Mouse (Mus musculus): Measurements from ENCODE around the gene Slc15a1. TPM values are rescaled to one million over a fixed set of nuclear protein-coding genes. Genes with fewer than 3 reads are reported as not detected.

Slc15a1 gene
- total and polyA plus RNA-seq, 3 experiments = not detected

- H3K79me2 ChIP-seq (replicated peaks; ENCODE audit: control insufficient read depth, insufficient read depth, low read length) = no peaks in the 10 kb centered on the region
- H3K27ac ChIP-seq = no peak overlapping the region
- H3K27me3 ChIP-seq (ENCODE audit: control insufficient read depth, insufficient read depth, low read length) = no peaks in the 10 kb centered on the region; the same call in 1 of the 2 replicates
- TF ChIP-seq EP300 (IDR thresholded peaks at IDR 0.05; ENCODE audit: insufficient read depth, low read depth, low read length) (no peak), POLR2A (IDR thresholded peaks at IDR 0.05; ENCODE audit: insufficient read depth, low read depth, low read length) (no peak), CTCF (IDR thresholded peaks at IDR 0.05) (no peak)
- H3K36me3 ChIP-seq (ENCODE audit: control insufficient read depth, insufficient read depth, low read length) = no peaks in the 10 kb centered on the region
- no peak overlapping the region for H3K9ac ChIP-seq (ENCODE audit: low read depth, low read length)
- 36% methylated on average over 8 of the region's 8 CpGs for WGBS
- intact Hi-C loops (cut with DNase I) = no loop called here
- H3K4me3 ChIP-seq = no peak overlapping the region
- H3K4me1 ChIP-seq (ENCODE audit: control insufficient read depth, insufficient read depth, low read length) = no peaks in the 10 kb centered on the region; the same call in 1 of the 2 replicates
- no peak for DNase-seq
Observed at GRCm38 (mm10) chr14:121492328-121492727, 12.7 kb downstream of the Slc15a1 start.

- H3K4me3 ChIP-seq = no peak overlapping the region
- intact Hi-C loops (cut with DNase I) = no loop called here
- no peaks in the 10 kb centered on the region for H3K79me2 ChIP-seq (replicated peaks; ENCODE audit: control insufficient read depth, insufficient read depth, low read length)
- no peak for DNase-seq
- H3K27me3 ChIP-seq (ENCODE audit: control insufficient read depth, insufficient read depth, low read length) = no peaks in the 10 kb centered on the region
- no peaks in the 10 kb centered on the region for H3K36me3 ChIP-seq (ENCODE audit: control insufficient read depth, insufficient read depth, low read length)
- 97% methylated on average over 1 of the region's 1 CpGs for WGBS
- TF ChIP-seq EP300 (IDR thresholded peaks at IDR 0.05; ENCODE audit: insufficient read depth, low read depth, low read length) = no peak
- TF ChIP-seq CTCF (IDR thresholded peaks at IDR 0.05) = no peak
- TF ChIP-seq POLR2A (IDR thresholded peaks at IDR 0.05; ENCODE audit: insufficient read depth, low read depth, low read length) = no peak
- no peak overlapping the region for H3K9ac ChIP-seq (ENCODE audit: low read depth, low read length)
- H3K27ac ChIP-seq = no peak overlapping the region
- H3K4me1 ChIP-seq (ENCODE audit: control insufficient read depth, insufficient read depth, low read length) = no peaks in the 10 kb centered on the region
Observed at GRCm38 (mm10) chr14:121485722-121486121, 19.3 kb downstream of the Slc15a1 start.

DNA sequence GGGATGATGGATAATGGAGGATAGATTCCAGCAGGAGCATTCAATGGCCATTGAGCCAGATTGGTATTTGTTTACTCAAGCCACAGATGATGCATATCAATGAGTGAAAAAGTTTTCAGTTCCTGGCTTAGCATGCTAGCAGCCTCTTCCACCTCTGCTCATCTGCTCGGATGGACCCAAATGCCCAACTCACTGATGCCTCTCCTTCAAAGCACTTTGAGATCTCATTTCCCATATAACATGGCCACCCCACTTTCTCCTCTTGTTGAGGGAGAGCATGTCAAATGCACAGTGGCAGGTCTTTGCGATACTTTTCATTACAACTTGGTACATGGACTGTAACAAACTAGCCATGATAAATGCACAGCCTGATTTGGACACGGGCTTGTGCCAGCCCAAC, 20.6 kb downstream of the Slc15a1 start:
- H3K27ac ChIP-seq = no peak overlapping the region
- intact Hi-C loops (cut with DNase I) = no loop called here
- H3K4me1 ChIP-seq (ENCODE audit: control insufficient read depth, insufficient read depth, low read length) = no peaks in the 10 kb centered on the region
- no peaks in the 10 kb centered on the region for H3K36me3 ChIP-seq (ENCODE audit: control insufficient read depth, insufficient read depth, low read length)
- H3K79me2 ChIP-seq (replicated peaks; ENCODE audit: control insufficient read depth, insufficient read depth, low read length) = no peaks in the 10 kb centered on the region
- WGBS = 78% methylated on average over 3 of the region's 3 CpGs
- no peak overlapping the region for H3K9ac ChIP-seq (ENCODE audit: low read depth, low read length)
- no peaks in the 10 kb centered on the region for H3K27me3 ChIP-seq (ENCODE audit: control insufficient read depth, insufficient read depth, low read length)
- DNase-seq = no peak
- TF ChIP-seq EP300 (IDR thresholded peaks at IDR 0.05; ENCODE audit: insufficient read depth, low read depth, low read length) (no peak), CTCF (IDR thresholded peaks at IDR 0.05) (no peak), POLR2A (IDR thresholded peaks at IDR 0.05; ENCODE audit: insufficient read depth, low read depth, low read length) (no peak)
- H3K4me3 ChIP-seq = no peak overlapping the region

DNA sequence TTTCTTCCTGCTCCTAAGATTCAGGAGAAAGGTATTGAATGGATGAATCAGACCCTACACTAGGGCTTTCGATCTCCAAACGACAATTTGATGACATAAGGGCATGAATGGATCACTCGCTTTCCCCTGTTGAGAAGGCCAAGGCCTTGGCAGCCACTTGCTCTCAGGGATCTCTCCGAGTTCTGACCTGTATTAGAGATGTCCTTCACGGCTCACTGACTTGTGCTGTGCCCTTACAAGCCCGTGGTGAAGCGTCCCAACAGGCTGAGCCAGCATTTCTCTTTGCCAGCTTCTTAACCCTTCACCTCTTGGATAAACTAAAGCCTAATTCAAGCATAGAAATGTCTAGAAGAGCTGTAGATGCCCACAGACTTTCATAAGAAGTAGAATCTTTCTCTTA, 22.9 kb downstream of the Slc15a1 start:
- no peaks in the 10 kb centered on the region for H3K36me3 ChIP-seq (ENCODE audit: control insufficient read depth, insufficient read depth, low read length)
- no peak overlapping the region for H3K9ac ChIP-seq (ENCODE audit: low read depth, low read length)
- H3K79me2 ChIP-seq (replicated peaks; ENCODE audit: control insufficient read depth, insufficient read depth, low read length) = no peaks in the 10 kb centered on the region
- no peak for DNase-seq
- 59% methylated on average over 7 of the region's 7 CpGs for WGBS
- H3K4me3 ChIP-seq = no peak overlapping the region
- TF ChIP-seq EP300 (IDR thresholded peaks at IDR 0.05; ENCODE audit: insufficient read depth, low read depth, low read length) (no peak), POLR2A (IDR thresholded peaks at IDR 0.05; ENCODE audit: insufficient read depth, low read depth, low read length) (no peak), CTCF (IDR thresholded peaks at IDR 0.05) (no peak)
- H3K27me3 ChIP-seq (ENCODE audit: control insufficient read depth, insufficient read depth, low read length) = no peaks in the 10 kb centered on the region
- no peaks in the 10 kb centered on the region for H3K4me1 ChIP-seq (ENCODE audit: control insufficient read depth, insufficient read depth, low read length)
- H3K27ac ChIP-seq = no peak overlapping the region
- intact Hi-C loops (cut with DNase I) = no loop called here

DNA sequence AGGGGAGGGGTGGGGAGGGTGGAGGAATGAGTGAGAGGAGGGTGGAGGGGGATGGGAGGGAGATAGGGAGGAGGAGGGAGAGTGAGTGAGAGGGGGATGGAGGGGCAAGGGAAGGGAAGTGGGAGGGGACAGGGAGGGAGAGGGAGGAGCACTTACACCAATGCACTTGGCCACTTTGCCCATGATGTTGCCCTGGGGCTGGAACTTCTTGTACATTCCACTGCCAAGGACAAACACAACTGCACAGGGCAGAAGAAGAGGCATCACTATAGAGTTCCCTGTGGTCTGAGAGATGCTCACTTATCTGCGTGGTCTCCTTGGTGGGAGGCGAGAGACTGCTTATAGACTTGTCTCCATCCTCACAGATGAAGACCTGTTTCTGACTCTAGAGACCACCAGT, 23.5 kb downstream of the Slc15a1 start:
- Histone ChIP-seq H3K36me3 (ENCODE audit: control insufficient read depth, insufficient read depth, low read length) (no peaks in the 10 kb centered on the region), H3K4me3 (no peak overlapping the region), H3K9ac (ENCODE audit: low read depth, low read length) (no peak overlapping the region), H3K4me1 (ENCODE audit: control insufficient read depth, insufficient read depth, low read length) (no peaks in the 10 kb centered on the region), H3K79me2 (replicated peaks; ENCODE audit: control insufficient read depth, insufficient read depth, low read length) (no peaks in the 10 kb centered on the region), H3K27me3 (ENCODE audit: control insufficient read depth, insufficient read depth, low read length) (no peaks in the 10 kb centered on the region), H3K27ac (no peak overlapping the region)
- no peak for DNase-seq
- intact Hi-C loops (cut with DNase I) = no loop called here
- 86% methylated on average over 2 of the region's 2 CpGs for WGBS
- no peak for TF ChIP-seq CTCF (IDR thresholded peaks at IDR 0.05)
- no peak for TF ChIP-seq EP300 (IDR thresholded peaks at IDR 0.05; ENCODE audit: insufficient read depth, low read depth, low read length)
- TF ChIP-seq POLR2A (IDR thresholded peaks at IDR 0.05; ENCODE audit: insufficient read depth, low read depth, low read length) = no peak

DNA sequence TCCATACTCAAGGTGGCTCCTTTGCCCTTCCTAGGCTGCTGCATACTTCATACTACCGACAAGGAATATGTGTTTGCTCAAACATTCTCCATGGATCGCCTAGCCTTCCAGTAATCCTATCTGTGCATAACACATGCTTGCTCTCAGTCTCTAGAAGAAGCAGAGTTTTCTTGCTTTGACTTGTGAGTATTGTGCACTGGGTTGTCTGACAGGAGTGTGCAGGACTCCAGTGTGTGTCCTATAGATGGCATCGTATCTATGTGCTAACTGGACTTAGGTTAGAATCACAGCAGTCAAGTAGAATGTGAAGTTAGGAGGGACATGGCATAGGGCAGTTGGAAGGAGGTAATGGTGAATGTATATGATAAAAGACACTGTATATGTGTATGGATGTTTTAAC, 26.0 kb downstream of the Slc15a1 start:
- Histone ChIP-seq H3K27ac (no peak overlapping the region), H3K27me3 (ENCODE audit: control insufficient read depth, insufficient read depth, low read length) (no peaks in the 10 kb centered on the region), H3K36me3 (ENCODE audit: control insufficient read depth, insufficient read depth, low read length) (no peaks in the 10 kb centered on the region), H3K79me2 (replicated peaks; ENCODE audit: control insufficient read depth, insufficient read depth, low read length) (no peaks in the 10 kb centered on the region), H3K9ac (ENCODE audit: low read depth, low read length) (no peak overlapping the region), H3K4me1 (ENCODE audit: control insufficient read depth, insufficient read depth, low read length) (no peaks in the 10 kb centered on the region), H3K4me3 (no peak overlapping the region)
- intact Hi-C loops (cut with DNase I) = no loop called here
- no peak for TF ChIP-seq EP300 (IDR thresholded peaks at IDR 0.05; ENCODE audit: insufficient read depth, low read depth, low read length)
- TF ChIP-seq POLR2A (IDR thresholded peaks at IDR 0.05; ENCODE audit: insufficient read depth, low read depth, low read length) = no peak
- TF ChIP-seq CTCF (IDR thresholded peaks at IDR 0.05) = no peak
- DNase-seq = no peak
- 87% methylated on average over 3 of the region's 3 CpGs for WGBS

All from heart, adult 2 months (tissue).